Mouse (Mus musculus): Measurements from ENCODE around the gene Adcy2.

Adcy2 gene

GRCm38 (mm10) chr13:68998918-68999801, at the start of gene Adcy2:
Gene Adcy2, minus strand, starts transcription at chr13:68999541.
- DNase-seq, result no peak

DNA sequence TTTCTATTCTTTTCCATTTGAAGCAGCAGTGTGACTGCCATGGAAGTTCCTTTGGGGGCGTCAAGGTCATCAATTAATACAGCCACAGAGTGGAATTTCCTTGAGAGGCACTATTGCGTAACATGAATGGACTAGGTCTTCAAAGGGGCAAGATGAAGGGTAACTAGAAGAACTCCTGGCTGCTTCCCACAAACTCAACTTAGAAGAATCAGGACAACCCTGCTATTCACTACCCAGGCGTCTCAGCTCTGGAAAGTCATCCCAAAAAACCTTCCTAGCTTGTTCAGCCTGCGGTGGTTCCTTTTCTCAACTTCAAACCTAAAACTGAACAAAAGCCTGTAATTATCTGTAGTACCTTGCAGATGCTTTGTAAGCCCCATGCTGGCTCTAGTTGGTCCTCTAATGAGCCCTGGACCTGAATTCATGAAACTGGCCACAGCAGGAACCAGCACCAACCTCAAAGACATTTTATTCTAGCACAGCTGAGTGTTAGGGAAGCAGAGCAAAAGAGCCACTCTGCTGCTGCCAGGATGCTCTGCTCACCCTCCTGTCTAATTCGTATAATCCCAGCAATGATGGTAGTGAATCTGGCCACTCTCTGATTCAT, 37.8 kb upstream of the Adcy2 start:
- no peak for DNase-seq

DNA sequence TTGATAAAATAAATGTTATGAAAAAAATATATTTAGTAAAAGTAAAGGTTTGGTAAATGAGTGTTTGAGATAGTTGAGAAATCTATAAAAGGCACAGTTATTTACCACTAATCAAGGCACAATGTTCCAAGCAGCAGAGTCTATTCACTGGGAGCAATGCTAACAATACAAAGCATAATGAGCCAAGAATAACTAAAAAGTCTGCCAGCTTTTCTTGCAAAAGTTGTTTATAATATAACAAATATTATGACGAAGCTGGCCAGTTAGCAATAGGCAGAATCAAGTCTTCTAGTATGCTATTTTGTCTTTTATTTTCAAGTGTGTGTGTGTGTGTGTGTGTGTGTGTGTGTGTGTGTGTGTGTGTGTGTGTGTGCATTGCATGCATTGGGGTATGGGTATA, 35.3 kb upstream of the Adcy2 start:
- no peak for DNase-seq

DNA sequence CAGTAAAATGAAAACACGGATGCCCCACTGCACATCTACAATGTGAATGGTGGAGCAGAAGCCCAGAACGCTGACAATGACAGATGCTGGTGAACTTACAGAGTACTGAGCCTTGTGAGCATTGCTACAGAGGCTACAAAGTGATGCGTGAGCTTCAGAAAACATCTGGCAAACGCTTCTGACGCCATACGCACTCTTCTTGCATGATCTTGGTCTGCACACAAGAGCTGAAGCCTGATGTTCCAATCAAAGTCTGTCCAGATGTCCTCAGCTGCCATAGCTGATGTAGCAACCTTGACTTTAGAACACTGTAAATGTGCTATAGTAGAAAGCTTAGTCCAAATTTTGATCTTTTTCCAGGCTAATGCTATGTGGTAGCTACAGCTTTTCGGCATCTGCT, 34.2 kb upstream of the Adcy2 start:
- no peak for DNase-seq

DNA sequence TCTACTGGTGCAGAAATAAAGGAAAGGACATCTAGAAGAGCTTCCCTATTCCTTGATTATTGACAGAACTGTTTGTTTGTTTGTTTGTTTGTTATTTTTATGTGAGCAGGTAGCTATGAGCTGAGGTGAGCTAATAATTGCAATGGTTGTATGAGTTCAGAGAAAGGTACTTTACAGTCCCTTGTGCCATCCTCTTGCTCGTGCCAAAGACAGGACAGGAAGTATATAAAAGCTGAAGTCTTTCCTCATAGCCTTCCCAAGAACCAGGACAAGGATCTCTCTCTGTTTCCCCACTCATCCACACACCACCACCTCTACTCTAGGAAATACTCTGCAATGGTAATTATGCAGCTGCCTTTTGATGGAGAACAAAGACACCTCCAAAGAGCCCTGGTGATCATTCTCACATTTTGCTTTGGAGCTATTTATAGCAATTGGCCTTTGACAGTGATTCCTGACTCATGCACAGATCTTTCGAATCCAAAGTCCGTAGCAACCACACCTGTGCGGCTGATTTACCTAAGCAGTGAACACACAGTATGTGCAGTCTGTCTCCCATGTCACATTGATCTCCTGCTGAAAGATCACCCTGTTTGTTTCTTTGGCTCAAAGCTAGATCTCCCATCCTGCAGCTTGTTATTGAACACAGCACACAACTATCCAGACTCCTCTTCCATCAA, 29.9 kb upstream of the Adcy2 start:
- no peak for DNase-seq

GRCm38 (mm10) chr13:69024964-69025363, 25.6 kb upstream of the Adcy2 start:
- DNase-seq, result no peak

DNA sequence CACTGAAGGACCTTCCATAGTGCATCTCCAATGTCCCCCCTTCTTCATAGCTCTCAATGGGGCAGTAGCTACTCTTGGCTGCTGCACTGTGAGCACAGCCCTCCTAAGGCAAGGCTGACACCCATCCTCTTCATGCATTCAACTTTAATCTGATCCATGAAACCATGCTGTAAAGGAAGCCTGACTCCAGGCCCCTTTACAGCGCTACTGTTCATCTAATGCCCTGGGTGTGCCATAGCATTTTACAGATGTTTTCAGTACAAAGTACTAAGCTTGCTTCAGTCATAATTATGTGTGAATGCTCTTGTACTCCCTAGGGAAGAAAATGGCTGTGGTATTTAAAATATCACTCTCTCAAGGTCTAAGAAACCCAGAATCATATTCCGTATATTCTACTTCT, 23.9 kb upstream of the Adcy2 start:
- no peak for DNase-seq

- DNase-seq, result no peak
Measured at GRCm38 (mm10) chr13:69020574-69020973, 21.2 kb upstream of the Adcy2 start.

DNA sequence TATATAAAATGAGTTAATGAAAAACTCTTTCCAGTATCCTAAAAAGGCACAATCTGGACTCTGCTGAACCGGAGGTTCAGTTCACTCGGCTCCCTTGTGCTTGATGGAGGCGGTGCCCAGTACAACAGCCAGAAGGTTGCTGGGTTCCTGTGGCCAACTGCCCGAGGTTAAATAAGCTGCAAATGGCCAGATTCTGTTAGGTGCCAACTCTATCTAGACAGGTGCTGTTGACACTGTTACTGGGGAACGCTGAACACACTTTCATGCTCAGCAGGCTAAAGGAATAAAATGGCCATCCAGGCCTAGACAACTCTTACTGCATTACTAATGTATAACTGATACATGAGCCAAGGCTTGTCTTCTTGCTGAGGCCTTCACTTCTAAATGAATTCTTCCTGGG, 7.6 kb upstream of the Adcy2 start:
- DNase-seq, result no peak

DNA sequence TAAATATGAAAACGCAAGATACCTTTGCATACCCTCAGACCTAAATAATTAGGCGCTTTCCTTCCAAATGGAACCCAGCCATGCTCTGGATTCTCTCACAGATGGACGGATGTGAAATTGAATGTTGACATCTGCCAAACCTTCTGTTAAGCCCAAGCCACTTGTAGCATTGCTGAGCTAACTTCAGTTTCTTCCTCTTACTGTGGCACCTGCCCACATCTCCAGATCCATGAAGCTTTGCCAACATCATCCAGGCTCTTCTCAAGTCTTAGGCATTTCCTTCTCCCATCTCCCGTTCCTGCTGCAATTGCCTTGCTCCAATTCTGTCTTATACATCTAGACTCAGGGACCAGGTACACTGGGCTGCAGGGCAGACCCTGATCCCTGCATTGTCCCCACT, 6.8 kb upstream of the Adcy2 start:
- no peak for DNase-seq

- DNase-seq, result no peak
Measured at GRCm38 (mm10) chr13:69004406-69004805, 5.1 kb upstream of the Adcy2 start.

DNA sequence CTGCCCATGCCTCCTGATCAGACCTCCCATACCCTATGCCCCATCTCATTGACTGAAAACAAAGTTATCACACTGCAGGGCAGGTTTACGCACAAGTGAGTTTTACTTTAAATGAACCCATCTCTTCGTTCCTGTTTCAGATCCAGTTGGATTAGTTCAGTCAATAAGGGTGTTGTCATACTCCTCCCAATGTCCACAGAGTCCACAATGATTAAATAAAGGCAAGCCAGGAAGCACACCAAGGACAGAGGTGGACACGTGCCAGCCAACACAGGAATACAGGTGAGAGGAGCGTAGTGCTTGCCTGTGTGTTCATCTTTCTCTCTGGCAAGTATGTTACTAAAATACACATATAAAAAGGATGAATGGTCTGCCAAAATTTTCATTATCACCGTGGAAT, 3.3 kb upstream of the Adcy2 start:
- DNase-seq, result no peak

- no peak for DNase-seq
Measured at GRCm38 (mm10) chr13:69002173-69002572, 2.8 kb upstream of the Adcy2 start.

DNA sequence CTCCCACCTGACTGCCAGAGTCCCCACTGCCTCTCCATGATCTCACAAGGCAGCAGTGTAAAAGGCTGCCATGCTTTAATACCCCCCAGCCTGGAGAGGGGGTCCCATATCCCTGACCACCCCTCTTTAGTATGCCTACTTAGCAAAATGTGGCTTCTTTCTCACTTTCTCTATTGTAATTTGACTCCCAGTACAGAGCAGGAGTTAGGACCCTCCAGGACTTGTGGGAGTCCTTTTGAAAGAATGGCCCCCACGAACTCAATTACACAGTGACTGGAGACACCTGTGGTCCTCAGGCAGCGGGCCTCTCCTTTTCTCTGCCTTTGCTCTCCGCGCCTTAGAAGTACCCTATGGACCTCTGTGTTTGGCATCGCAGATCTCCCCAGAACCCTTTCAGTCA, 485 bp upstream of the Adcy2 start:
- DNase-seq, result no peak

DNA sequence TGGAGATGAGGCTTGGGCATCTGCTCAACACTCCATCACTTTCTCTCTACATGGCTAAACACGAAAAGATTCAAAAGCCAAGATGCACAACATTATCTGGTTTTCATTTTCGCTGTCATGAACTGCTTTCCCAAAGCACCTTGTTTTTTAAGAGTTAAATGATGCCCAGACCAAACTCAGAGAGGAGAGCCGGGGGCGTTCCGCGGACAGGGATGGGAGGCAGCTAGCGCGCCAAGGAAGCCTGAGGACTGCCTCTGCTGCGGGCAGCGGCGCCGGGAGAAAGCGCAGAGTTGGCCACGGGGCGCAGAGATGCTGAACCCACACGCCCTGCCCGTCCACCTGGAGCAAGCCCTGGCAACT, 803 bp downstream of the Adcy2 start:
- DNase-seq, result no peak

DNA sequence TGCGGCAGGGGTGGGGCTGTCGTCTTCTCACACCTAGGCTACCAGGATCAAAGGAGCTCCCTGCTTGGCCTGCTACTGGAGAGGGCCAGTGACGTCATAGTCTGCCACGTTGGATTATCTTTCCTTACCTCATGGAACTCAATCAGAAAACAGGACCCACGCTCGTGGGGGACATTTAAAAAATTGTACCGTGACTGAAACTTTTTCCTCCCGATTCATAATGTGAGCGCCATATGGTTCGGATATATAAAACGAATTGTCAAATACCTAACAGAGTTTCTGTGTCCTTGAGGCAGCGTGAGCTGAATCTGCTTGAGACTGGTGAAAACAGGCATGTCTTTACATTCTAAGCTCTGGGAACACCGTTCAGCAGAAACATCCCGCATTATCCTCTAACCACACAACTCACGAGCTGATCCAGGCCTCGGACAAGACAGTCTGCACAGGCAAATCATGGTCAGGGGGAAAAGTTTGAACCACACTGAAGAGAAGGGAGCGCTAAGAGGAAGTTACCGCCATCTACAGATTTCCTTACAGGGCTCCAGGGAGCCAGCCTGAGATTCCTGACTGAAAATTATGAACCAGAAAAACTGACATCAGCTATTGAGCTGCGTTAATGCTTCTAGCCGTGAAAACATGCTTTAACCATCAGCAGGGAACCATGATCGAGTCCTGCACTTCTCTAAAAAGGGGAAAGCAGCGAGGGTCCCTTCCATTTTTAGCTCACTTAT, 1.4 kb downstream of the Adcy2 start:
- no peak for DNase-seq

DNA sequence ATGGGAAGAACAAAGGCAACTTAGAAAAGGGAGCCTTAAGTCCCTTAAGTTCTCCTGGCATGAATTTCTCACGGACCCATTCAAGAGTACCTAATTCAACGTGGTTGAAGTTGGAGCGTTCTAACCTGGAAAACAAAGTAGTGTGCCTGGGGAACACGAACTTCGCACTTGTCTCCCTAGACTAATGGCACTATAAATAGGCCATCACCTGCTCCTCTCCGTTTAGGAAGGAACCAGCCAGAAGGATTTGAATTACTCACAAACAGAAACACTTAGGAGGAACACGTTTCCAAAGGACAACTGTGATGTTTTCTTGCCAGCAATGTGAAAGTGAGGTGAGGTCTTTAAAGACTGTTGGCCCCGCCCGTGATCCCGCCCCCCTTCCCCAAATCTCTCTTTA, 2.0 kb downstream of the Adcy2 start:
- DNase-seq, result no peak

GRCm38 (mm10) chr13:68996661-68997060, 2.7 kb downstream of the Adcy2 start:
- no peak for DNase-seq

DNA sequence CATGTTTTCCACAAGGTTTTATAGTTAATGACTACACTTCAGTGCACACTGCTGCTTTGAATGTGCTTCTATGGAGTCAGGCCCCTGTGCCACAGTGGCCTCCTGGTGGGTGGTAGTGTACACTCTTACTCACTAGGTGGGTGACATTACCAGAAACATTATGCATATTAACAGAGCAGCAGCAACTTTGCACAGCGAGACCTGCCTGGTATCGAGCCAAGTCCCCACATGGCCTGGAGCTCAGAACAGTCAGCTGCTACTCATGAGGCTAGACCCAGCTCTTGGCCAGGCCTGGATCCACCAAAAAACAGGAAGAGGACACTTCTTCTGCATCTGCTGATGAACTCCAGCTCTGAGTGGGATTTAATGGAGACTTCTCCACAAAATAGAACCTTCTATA, 13.6 kb downstream of the Adcy2 start:
- DNase-seq, result no peak

GRCm38 (mm10) chr13:68984000-68984399, 15.3 kb downstream of the Adcy2 start:
- no peak for DNase-seq

- DNase-seq, result no peak
Measured at GRCm38 (mm10) chr13:68981048-68981447, 18.3 kb downstream of the Adcy2 start.

- no peak for DNase-seq
Measured at GRCm38 (mm10) chr13:68973143-68973542, 26.2 kb downstream of the Adcy2 start.

- DNase-seq, result no peak
Measured at GRCm38 (mm10) chr13:68961580-68961979, 37.8 kb downstream of the Adcy2 start.
